In the genomic region with DNA sequence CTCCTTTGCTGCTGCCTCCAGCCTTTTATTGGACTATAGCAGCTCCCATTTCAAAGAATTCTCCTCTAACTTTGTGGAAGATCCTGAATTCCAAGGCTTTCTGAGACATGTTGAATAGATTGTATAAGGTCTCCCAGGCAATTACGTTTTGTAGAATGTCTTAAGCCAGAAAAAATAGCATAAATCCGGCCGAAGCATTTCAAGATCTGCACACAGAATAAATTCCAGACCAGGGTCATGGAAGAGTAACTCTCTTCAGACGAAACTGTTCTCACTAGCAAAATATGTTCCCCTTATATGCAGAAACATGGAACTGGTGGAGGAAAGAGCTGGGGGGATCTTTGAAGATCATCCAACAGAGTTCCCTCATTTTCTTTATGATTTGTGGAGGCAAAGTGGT, we compare ENCODE assay signal across 20 mouse cellular contexts.
A peak's percentile ranks its signal among the peaks of the same experiment; 100 is the strongest.
DNase-seq lines count a peak whose midpoint lies in the region; ATAC-seq and TF ChIP-seq lines count a peak whose summit lies in the region.
"Had no signal": no experiment of that assay in that cellular context is flagged by ENCODE, and none has a peak within 500 bp of the region (broad histone marks: within the 10 kb centered on the region; RNA-seq: fewer than 3 reads in every experiment).

No protein-coding gene starts in this region.

- no peak overlapping the region for H3K9ac ChIP-seq in kidney, postnatal 0 days (ENCODE audit: low read depth, low read length)
- H3K9ac ChIP-seq in embryonic facial prominence, embryonic 13.5 days: no peak overlapping the region
- H3K9ac ChIP-seq in embryonic facial prominence, embryonic 14.5 days (ENCODE audit: low read depth, low read length): no peak overlapping the region
- no peak overlapping the region for H3K9ac ChIP-seq in limb, embryonic 15.5 days
- H3K9ac ChIP-seq in neural tube, embryonic 15.5 days (replicated peaks): no peak overlapping the region
- H3K9ac ChIP-seq: forebrain, embryonic 13.5 days; forebrain, embryonic 15.5 days; forebrain, postnatal 0 days had no signal

- no peak for ATAC-seq in kidney, postnatal 0 days (replicated peaks; ENCODE audit: low FRiP score, low read depth)
- no peak for ATAC-seq in embryonic facial prominence, embryonic 13.5 days (ENCODE audit: insufficient number of reproducible peaks, insufficient read depth, low FRiP score, low TSS enrichment, low read depth)
- no peak for ATAC-seq in embryonic facial prominence, embryonic 14.5 days (ENCODE audit: low read depth)
- ATAC-seq in limb, embryonic 15.5 days (ENCODE audit: insufficient number of reproducible peaks, low FRiP score, low TSS enrichment, low read depth): peak; percentile 58; the same call in 1 of the 2 replicates
- no peak for ATAC-seq in neural tube, embryonic 15.5 days (ENCODE audit: low FRiP score)
- ATAC-seq: forebrain, embryonic 13.5 days; forebrain, embryonic 15.5 days; forebrain, postnatal 0 days had no signal

- H3K4me2 ChIP-seq in kidney, postnatal 0 days (ENCODE audit: low read length): no peak overlapping the region
- H3K4me2 ChIP-seq in embryonic facial prominence, embryonic 13.5 days: no peak overlapping the region
- H3K4me2 ChIP-seq in embryonic facial prominence, embryonic 14.5 days (ENCODE audit: low read depth, low read length): no peak overlapping the region
- H3K4me2 ChIP-seq in limb, embryonic 15.5 days: no peak overlapping the region
- H3K4me2 ChIP-seq in neural tube, embryonic 15.5 days: no peak overlapping the region
- H3K4me2 ChIP-seq: forebrain, embryonic 13.5 days; forebrain, embryonic 15.5 days had no signal

- no peaks in the 10 kb centered on the region for H3K36me3 ChIP-seq in kidney, postnatal 0 days (ENCODE audit: insufficient read depth, low read length)
- no peaks in the 10 kb centered on the region for H3K36me3 ChIP-seq in kidney, adult 2 months (ENCODE audit: control insufficient read depth, insufficient read depth, low read length)
- no peaks in the 10 kb centered on the region for H3K36me3 ChIP-seq in embryonic facial prominence, embryonic 13.5 days
- no peaks in the 10 kb centered on the region for H3K36me3 ChIP-seq in embryonic facial prominence, embryonic 14.5 days (ENCODE audit: control insufficient read depth, insufficient read depth, low read length)
- no peaks in the 10 kb centered on the region for H3K36me3 ChIP-seq in limb, embryonic 15.5 days
- H3K36me3 ChIP-seq in neural tube, embryonic 15.5 days: no peaks in the 10 kb centered on the region
- H3K36me3 ChIP-seq: forebrain, embryonic 15.5 days had no signal

- no peak overlapping the region for H3K4me3 ChIP-seq in kidney, postnatal 0 days (replicated peaks; ENCODE audit: low read depth, low read length)
- no peak overlapping the region for H3K4me3 ChIP-seq in kidney, adult 2 months (ENCODE audit: insufficient read depth, low read depth, low read length)
- H3K4me3 ChIP-seq in embryonic facial prominence, embryonic 13.5 days: no peak overlapping the region
- no peak overlapping the region for H3K4me3 ChIP-seq in embryonic facial prominence, embryonic 14.5 days (ENCODE audit: low read depth, low read length)
- H3K4me3 ChIP-seq in limb, embryonic 15.5 days: no peak overlapping the region
- no peak overlapping the region for H3K4me3 ChIP-seq in neural tube, embryonic 15.5 days (replicated peaks)
- H3K4me3 ChIP-seq: forebrain, embryonic 13.5 days; forebrain, embryonic 15.5 days had no signal

- H3K27ac ChIP-seq in kidney, postnatal 0 days: no peak overlapping the region
- no peak overlapping the region for H3K27ac ChIP-seq in kidney, adult 2 months (ENCODE audit: insufficient read depth, low read depth, low read length)
- peak overlapping the region; percentile 52 for H3K27ac ChIP-seq in embryonic facial prominence, embryonic 13.5 days
- H3K27ac ChIP-seq in embryonic facial prominence, embryonic 14.5 days (replicated peaks; ENCODE audit: low read depth, low read length): 0 out of 2 replicates have a peak overlapping the region, but pooled peaks have one; percentile 25
- no peak overlapping the region; the same call in none of the 2 replicates for H3K27ac ChIP-seq in limb, embryonic 15.5 days
- no peak overlapping the region for H3K27ac ChIP-seq in neural tube, embryonic 15.5 days (replicated peaks)
- H3K27ac ChIP-seq: forebrain, embryonic 13.5 days; forebrain, embryonic 15.5 days had no signal

- no peaks in the 10 kb centered on the region for H3K4me1 ChIP-seq in kidney, postnatal 0 days (replicated peaks; ENCODE audit: insufficient read depth, low read length)
- no peaks in the 10 kb centered on the region for H3K4me1 ChIP-seq in kidney, adult 2 months (ENCODE audit: control insufficient read depth, insufficient read depth, low read length)
- peaks cover 9% of the 10 kb centered on the region for H3K4me1 ChIP-seq in embryonic facial prominence, embryonic 13.5 days
- 0 out of 2 replicates have a peak, but pooled peaks cover 1% of the 10 kb centered on the region for H3K4me1 ChIP-seq in embryonic facial prominence, embryonic 14.5 days (ENCODE audit: control insufficient read depth, insufficient read depth, low read length)
- H3K4me1 ChIP-seq in limb, embryonic 15.5 days: peaks cover 4% of the 10 kb centered on the region; the same call in 1 of the 2 replicates
- no peaks in the 10 kb centered on the region for H3K4me1 ChIP-seq in neural tube, embryonic 15.5 days
- H3K4me1 ChIP-seq: forebrain, embryonic 13.5 days; forebrain, embryonic 15.5 days had no signal

- TF ChIP-seq POLR2A in kidney, adult 2 months (IDR thresholded peaks at IDR 0.05; ENCODE audit: low read depth, low read length): no peak

- WGBS in kidney, postnatal 0 days: 44% methylated on average over 4 of the region's 4 CpGs
- WGBS in kidney, adult 2 months: 52% methylated on average over 4 of the region's 4 CpGs
- WGBS in embryonic facial prominence, embryonic 13.5 days: 31% methylated on average over 4 of the region's 4 CpGs
- 36% methylated on average over 4 of the region's 4 CpGs for WGBS in embryonic facial prominence, embryonic 14.5 days
- WGBS in limb, embryonic 15.5 days: 37% methylated on average over 4 of the region's 4 CpGs
- WGBS in neural tube, embryonic 15.5 days: 84% methylated on average over 4 of the region's 4 CpGs

- no peak for TF ChIP-seq CTCF in kidney, postnatal 0 days (IDR thresholded peaks at IDR 0.05; ENCODE audit: low read depth)
- TF ChIP-seq CTCF in kidney, adult 2 months (conservative IDR thresholded peaks at IDR 0.05; ENCODE audit: insufficient read depth, insufficient read length, low read depth, low read length): no peak

- H3K27me3 ChIP-seq in kidney, postnatal 0 days (ENCODE audit: insufficient read depth, low read length): no peaks in the 10 kb centered on the region
- H3K27me3 ChIP-seq in kidney, adult 2 months (replicated peaks; ENCODE audit: control insufficient read depth, insufficient read depth, low read length): no peaks in the 10 kb centered on the region
- no peaks in the 10 kb centered on the region for H3K27me3 ChIP-seq in embryonic facial prominence, embryonic 13.5 days
- H3K27me3 ChIP-seq in embryonic facial prominence, embryonic 14.5 days (replicated peaks; ENCODE audit: control insufficient read depth, insufficient read depth, low read length): no peaks in the 10 kb centered on the region
- no peaks in the 10 kb centered on the region for H3K27me3 ChIP-seq in limb, embryonic 15.5 days
- H3K27me3 ChIP-seq in neural tube, embryonic 15.5 days (replicated peaks): no peaks in the 10 kb centered on the region
- H3K27me3 ChIP-seq: forebrain, embryonic 13.5 days; forebrain, embryonic 15.5 days had no signal

- H3K9me3 ChIP-seq in kidney, postnatal 0 days (replicated peaks; ENCODE audit: low read length): 0 out of 2 replicates have a peak, but pooled peaks cover 3% of the 10 kb centered on the region
- H3K9me3 ChIP-seq in embryonic facial prominence, embryonic 13.5 days: no peaks in the 10 kb centered on the region
- H3K9me3 ChIP-seq in embryonic facial prominence, embryonic 14.5 days (ENCODE audit: control insufficient read depth, low read length): no peaks in the 10 kb centered on the region
- H3K9me3 ChIP-seq in limb, embryonic 15.5 days: no peaks in the 10 kb centered on the region
- no peaks in the 10 kb centered on the region for H3K9me3 ChIP-seq in neural tube, embryonic 15.5 days (replicated peaks)
- H3K9me3 ChIP-seq: forebrain, embryonic 13.5 days; forebrain, embryonic 15.5 days had no signal

- peak; percentile 51 for DNase-seq in kidney, postnatal 0 days (ENCODE audit: low spot score)
- DNase-seq in kidney, adult 2 months: no peak
- peak; percentile 84 for DNase-seq in embryonic facial prominence, embryonic 14.5 days (ENCODE audit: low spot score)
- no peak for DNase-seq in layer of hippocampus, adult 18-20 months (ENCODE audit: low spot score in 2 of 2)
- DNase-seq: adrenal gland, adult 2 months; adrenal gland, postnatal 10 days; adrenal gland, postnatal 25 days; cerebellum, adult 11 months; cerebellum, adult 18-20 months; cerebellum, adult 8-10 months; cerebellum, adult 9-11 months; cerebellum, postnatal 14 days; cerebellum, postnatal 36 days; embryo, embryonic 11 days; forebrain, postnatal 0 days had no signal

Comparison
In these comparisons a context has a peak if more than half of its experiments do, and no peak if none do; other contexts are left out.
1. DNase-seq: peak in kidney, postnatal 0 days (single experiment) and embryonic facial prominence, embryonic 14.5 days (single experiment); none in kidney, adult 2 months (single experiment) and layer of hippocampus, adult 18-20 months (0 of 2).
2. H3K27ac ChIP-seq: peak in embryonic facial prominence, embryonic 13.5 days (single experiment) and embryonic facial prominence, embryonic 14.5 days (single experiment); none in kidney, postnatal 0 days (single experiment), kidney, adult 2 months (single experiment), limb, embryonic 15.5 days (single experiment) and neural tube, embryonic 15.5 days (single experiment).